Mouse (Mus musculus): ENCODE measurements at regions not wholly inside any gene's neighbourhood (a gene's known extent, or its start where the extent isn't known, plus 50 kb on each side); places are given as distances from the start of the nearest gene placed in this dataset.
A peak's percentile ranks its signal among the peaks of the same experiment; 100 is the strongest.

DNA sequence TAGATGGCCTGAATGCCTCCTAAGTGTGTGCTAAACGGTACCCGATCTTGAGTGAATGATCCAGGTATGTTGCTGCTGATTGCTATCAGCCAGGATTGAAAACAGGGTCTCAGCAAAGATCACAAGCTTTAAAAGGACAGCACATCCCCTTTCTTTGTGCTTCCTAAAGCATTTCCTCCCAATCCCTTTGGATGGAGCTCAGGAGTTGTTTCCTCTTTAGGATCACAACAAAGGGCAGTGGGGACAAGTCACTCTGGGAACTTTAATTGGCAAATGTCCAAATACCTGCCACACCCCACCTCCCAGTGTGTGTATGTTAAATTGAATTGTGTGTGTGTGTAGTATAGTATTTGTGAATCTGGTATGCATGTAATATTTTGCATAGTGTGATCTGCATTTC, 283.5 kb upstream of the Gm12728 start:
- H3K4me3 ChIP-seq (replicated peaks; ENCODE audit: low read length), result no peak overlapping the region
- DNase-seq (ENCODE audit: low spot score) (no peak), ATAC-seq (ENCODE audit: low FRiP score, low read depth) (no peak)
- no peak overlapping the region for H3K27ac ChIP-seq (replicated peaks; ENCODE audit: low read depth, low read length)
- no peak for TF ChIP-seq POLR2A (IDR thresholded peaks at IDR 0.05; ENCODE audit: borderline replicate concordance, extremely low read depth, insufficient read depth, insufficient read length)
- no peaks in the 10 kb centered on the region for H3K9me3 ChIP-seq (ENCODE audit: control insufficient read depth, low read length)
- no peaks in the 10 kb centered on the region for H3K4me1 ChIP-seq (ENCODE audit: control insufficient read depth, insufficient read depth, low read length)
- H3K9ac ChIP-seq (ENCODE audit: low read depth, low read length, severe bottlenecking), result no peak overlapping the region
- H3K36me3 ChIP-seq (ENCODE audit: control insufficient read depth, insufficient read depth, low read length), result no peaks in the 10 kb centered on the region
- 73% methylated on average over 2 of the region's 2 CpGs for WGBS
- H3K27me3 ChIP-seq (ENCODE audit: control insufficient read depth, insufficient read depth, low read length), result no peaks in the 10 kb centered on the region
- H3K4me2 ChIP-seq (replicated peaks; ENCODE audit: low read depth, low read length, severe bottlenecking), result no peak overlapping the region

- Histone ChIP-seq H3K27ac (replicated peaks; ENCODE audit: low read depth, low read length) (no peak overlapping the region), H3K27me3 (ENCODE audit: control insufficient read depth, insufficient read depth, low read length) (no peaks in the 10 kb centered on the region), H3K36me3 (ENCODE audit: control insufficient read depth, insufficient read depth, low read length) (no peaks in the 10 kb centered on the region), H3K9me3 (ENCODE audit: control insufficient read depth, low read length) (no peaks in the 10 kb centered on the region), H3K4me1 (ENCODE audit: control insufficient read depth, insufficient read depth, low read length) (no peaks in the 10 kb centered on the region), H3K9ac (ENCODE audit: low read depth, low read length, severe bottlenecking) (no peak overlapping the region), H3K4me3 (replicated peaks; ENCODE audit: low read length) (no peak overlapping the region), H3K4me2 (replicated peaks; ENCODE audit: low read depth, low read length, severe bottlenecking) (no peak overlapping the region)
- no peak for DNase-seq (ENCODE audit: low spot score)
- WGBS, result 75% methylated on average over 7 of the region's 7 CpGs
- no peak for ATAC-seq (ENCODE audit: low FRiP score, low read depth)
- no peak for TF ChIP-seq POLR2A (IDR thresholded peaks at IDR 0.05; ENCODE audit: borderline replicate concordance, extremely low read depth, insufficient read depth, insufficient read length)
Measured at GRCm38 (mm10) chr4:105507221-105507620, 282.4 kb upstream of the Gm12728 start.

- Histone ChIP-seq H3K9me3 (ENCODE audit: control insufficient read depth, low read length) (no peaks in the 10 kb centered on the region), H3K4me2 (replicated peaks; ENCODE audit: low read depth, low read length, severe bottlenecking) (no peak overlapping the region), H3K9ac (ENCODE audit: low read depth, low read length, severe bottlenecking) (no peak overlapping the region), H3K4me1 (ENCODE audit: control insufficient read depth, insufficient read depth, low read length) (peaks cover 3% of the 10 kb centered on the region; the same call in 1 of the 2 replicates), H3K27ac (replicated peaks; ENCODE audit: low read depth, low read length) (no peak overlapping the region), H3K4me3 (replicated peaks; ENCODE audit: low read length) (no peak overlapping the region), H3K36me3 (ENCODE audit: control insufficient read depth, insufficient read depth, low read length) (no peaks in the 10 kb centered on the region), H3K27me3 (ENCODE audit: control insufficient read depth, insufficient read depth, low read length) (no peaks in the 10 kb centered on the region)
- 91% methylated on average over 3 of the region's 3 CpGs for WGBS
- no peak for TF ChIP-seq POLR2A (IDR thresholded peaks at IDR 0.05; ENCODE audit: borderline replicate concordance, extremely low read depth, insufficient read depth, insufficient read length)
- ATAC-seq (ENCODE audit: low FRiP score, low read depth) (no peak), DNase-seq (ENCODE audit: low spot score) (no peak)
Measured at GRCm38 (mm10) chr4:105509091-105509490, 280.6 kb upstream of the Gm12728 start.

GRCm38 (mm10) chr4:105510406-105510805, 279.3 kb upstream of the Gm12728 start:
- 95% methylated on average over 1 of the region's 1 CpGs for WGBS
- Histone ChIP-seq H3K4me3 (replicated peaks; ENCODE audit: low read length) (no peak overlapping the region), H3K4me2 (replicated peaks; ENCODE audit: low read depth, low read length, severe bottlenecking) (no peak overlapping the region), H3K9ac (ENCODE audit: low read depth, low read length, severe bottlenecking) (no peak overlapping the region), H3K27ac (replicated peaks; ENCODE audit: low read depth, low read length) (no peak overlapping the region), H3K4me1 (ENCODE audit: control insufficient read depth, insufficient read depth, low read length) (peaks cover 3% of the 10 kb centered on the region; the same call in 1 of the 2 replicates), H3K27me3 (ENCODE audit: control insufficient read depth, insufficient read depth, low read length) (no peaks in the 10 kb centered on the region), H3K36me3 (ENCODE audit: control insufficient read depth, insufficient read depth, low read length) (no peaks in the 10 kb centered on the region), H3K9me3 (ENCODE audit: control insufficient read depth, low read length) (no peaks in the 10 kb centered on the region)
- DNase-seq (ENCODE audit: low spot score) (no peak), ATAC-seq (ENCODE audit: low FRiP score, low read depth) (no peak)
- TF ChIP-seq POLR2A (IDR thresholded peaks at IDR 0.05; ENCODE audit: borderline replicate concordance, extremely low read depth, insufficient read depth, insufficient read length), result no peak

DNA sequence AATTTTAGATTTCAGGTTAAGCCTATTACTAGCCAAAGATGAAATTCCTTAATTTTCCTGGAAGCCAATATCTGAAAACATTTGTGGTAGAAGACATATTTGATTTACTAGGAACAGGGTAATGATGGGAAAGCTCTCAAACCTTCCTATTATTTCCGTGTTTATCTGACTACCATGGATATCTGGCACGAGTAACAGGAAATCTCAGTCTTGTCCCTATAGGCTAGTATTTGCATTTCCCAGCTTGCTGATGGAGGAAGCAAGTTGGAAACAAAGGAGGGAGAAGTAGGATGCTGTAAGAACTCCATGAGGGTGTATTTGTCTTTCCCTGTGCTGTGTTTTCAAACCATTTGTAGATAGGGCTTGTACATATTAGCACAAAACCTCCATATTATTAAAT, 264.5 kb upstream of the Gm12728 start:
- DNase-seq (ENCODE audit: low spot score), result no peak
- Histone ChIP-seq H3K27ac (replicated peaks; ENCODE audit: low read depth, low read length) (no peak overlapping the region), H3K4me3 (replicated peaks; ENCODE audit: low read length) (no peak overlapping the region), H3K27me3 (ENCODE audit: control insufficient read depth, insufficient read depth, low read length) (no peaks in the 10 kb centered on the region), H3K4me2 (replicated peaks; ENCODE audit: low read depth, low read length, severe bottlenecking) (no peak overlapping the region), H3K9ac (ENCODE audit: low read depth, low read length, severe bottlenecking) (no peak overlapping the region), H3K9me3 (ENCODE audit: control insufficient read depth, low read length) (no peaks in the 10 kb centered on the region), H3K4me1 (ENCODE audit: control insufficient read depth, insufficient read depth, low read length) (peaks cover 22% of the 10 kb centered on the region), H3K36me3 (ENCODE audit: control insufficient read depth, insufficient read depth, low read length) (no peaks in the 10 kb centered on the region)
- ATAC-seq (ENCODE audit: low FRiP score, low read depth), result peak; percentile 70; the same call in 1 of the 2 replicates
- WGBS, result 47% methylated on average over 2 of the region's 2 CpGs
- TF ChIP-seq POLR2A (IDR thresholded peaks at IDR 0.05; ENCODE audit: borderline replicate concordance, extremely low read depth, insufficient read depth, insufficient read length), result no peak

DNA sequence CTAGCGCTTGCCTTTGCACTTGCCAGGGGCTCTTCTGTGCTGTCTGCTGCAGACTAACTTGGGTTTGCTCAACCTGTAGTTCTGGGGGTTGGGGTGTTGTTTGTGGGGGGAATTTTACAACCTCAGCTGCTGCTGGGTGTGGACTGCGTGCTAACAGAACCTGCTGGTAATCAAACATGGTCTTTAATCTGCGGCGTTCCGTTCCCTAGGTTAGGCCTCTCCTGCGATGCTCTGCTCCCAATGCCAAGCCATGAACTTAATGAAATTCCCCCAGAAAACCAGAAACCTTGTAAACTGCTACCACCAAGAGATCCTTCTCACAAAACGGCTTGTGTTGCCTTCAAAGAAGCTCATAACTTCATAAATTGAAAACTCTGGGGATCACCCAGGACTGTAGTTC, 262.9 kb upstream of the Gm12728 start:
- 21% methylated on average over 7 of the region's 7 CpGs for WGBS
- peak; percentile 41; the same call in 1 of the 2 replicates for ATAC-seq (ENCODE audit: low FRiP score, low read depth)
- Histone ChIP-seq H3K9me3 (ENCODE audit: control insufficient read depth, low read length) (no peaks in the 10 kb centered on the region), H3K36me3 (ENCODE audit: control insufficient read depth, insufficient read depth, low read length) (no peaks in the 10 kb centered on the region), H3K4me2 (replicated peaks; ENCODE audit: low read depth, low read length, severe bottlenecking) (no peak overlapping the region), H3K27me3 (ENCODE audit: control insufficient read depth, insufficient read depth, low read length) (no peaks in the 10 kb centered on the region), H3K4me1 (ENCODE audit: control insufficient read depth, insufficient read depth, low read length) (peaks cover 26% of the 10 kb centered on the region), H3K4me3 (replicated peaks; ENCODE audit: low read length) (no peak overlapping the region), H3K27ac (replicated peaks; ENCODE audit: low read depth, low read length) (no peak overlapping the region), H3K9ac (ENCODE audit: low read depth, low read length, severe bottlenecking) (no peak overlapping the region)
- peak; percentile 55 for DNase-seq (ENCODE audit: low spot score)
- TF ChIP-seq POLR2A (IDR thresholded peaks at IDR 0.05; ENCODE audit: borderline replicate concordance, extremely low read depth, insufficient read depth, insufficient read length), result no peak

Measured in limb, embryonic 14.5 days (tissue).